Mouse (Mus musculus) liver, adult (tissue): ENCODE measurements around the gene Cspg4.
A peak's percentile ranks its signal among the peaks of the same experiment; 100 is the strongest.

Source experiments
- GATA4 ChIP-seq: IDR thresholded peaks from 2 replicates; pipeline ENCODE4 v1.6.1; 2014; ENCODE audit warnings: mild to moderate bottlenecking, low read length; ENCODE audit not compliant: insufficient replicate concordance

Gene Cspg4

DNA sequence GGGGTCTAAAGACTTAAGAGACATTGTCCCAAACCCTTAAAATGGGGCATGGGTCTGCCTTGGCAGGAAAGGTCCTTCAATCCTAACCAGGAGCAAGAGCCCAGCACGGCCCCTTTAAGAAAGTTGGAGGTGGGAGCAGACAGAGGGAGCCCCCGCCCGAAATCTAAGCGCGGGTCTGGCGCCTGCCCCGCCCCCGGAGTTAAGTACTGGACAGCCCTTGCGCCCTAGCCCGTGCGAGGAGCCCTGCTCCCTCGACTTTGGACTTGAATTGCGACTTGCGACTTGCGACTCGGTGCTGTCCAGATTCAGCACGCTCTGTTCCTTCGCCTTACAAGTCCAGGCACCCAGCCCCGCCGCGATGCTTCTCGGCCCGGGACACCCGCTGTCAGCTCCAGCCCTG is at the start of gene Cspg4:
TSS of gene Cspg4 (plus strand) at position 202 of the 400 bp plus-strand sequence.
- no peak for TF ChIP-seq GATA4

DNA sequence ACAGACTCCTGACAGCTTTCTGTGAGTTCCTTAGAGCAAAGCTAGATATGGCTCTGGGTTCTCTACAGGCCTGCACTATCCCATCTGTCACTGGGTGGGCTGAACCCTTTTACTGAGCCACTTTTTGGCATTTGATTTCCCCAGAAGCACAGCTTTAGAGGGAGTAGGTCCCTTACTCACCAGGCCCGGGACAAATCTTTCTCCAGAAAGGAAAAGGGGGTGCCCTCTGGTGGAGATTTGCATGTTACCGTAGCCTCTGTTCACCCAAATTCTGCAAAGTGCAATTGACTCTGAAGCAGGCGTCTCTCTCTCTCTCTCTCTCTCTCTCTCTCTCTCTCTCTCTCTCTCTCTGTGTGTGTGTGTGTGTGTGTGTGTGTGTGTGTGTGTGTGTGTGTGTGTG is 39.9 kb upstream of the Cspg4 start:
- no peak for TF ChIP-seq GATA4

DNA sequence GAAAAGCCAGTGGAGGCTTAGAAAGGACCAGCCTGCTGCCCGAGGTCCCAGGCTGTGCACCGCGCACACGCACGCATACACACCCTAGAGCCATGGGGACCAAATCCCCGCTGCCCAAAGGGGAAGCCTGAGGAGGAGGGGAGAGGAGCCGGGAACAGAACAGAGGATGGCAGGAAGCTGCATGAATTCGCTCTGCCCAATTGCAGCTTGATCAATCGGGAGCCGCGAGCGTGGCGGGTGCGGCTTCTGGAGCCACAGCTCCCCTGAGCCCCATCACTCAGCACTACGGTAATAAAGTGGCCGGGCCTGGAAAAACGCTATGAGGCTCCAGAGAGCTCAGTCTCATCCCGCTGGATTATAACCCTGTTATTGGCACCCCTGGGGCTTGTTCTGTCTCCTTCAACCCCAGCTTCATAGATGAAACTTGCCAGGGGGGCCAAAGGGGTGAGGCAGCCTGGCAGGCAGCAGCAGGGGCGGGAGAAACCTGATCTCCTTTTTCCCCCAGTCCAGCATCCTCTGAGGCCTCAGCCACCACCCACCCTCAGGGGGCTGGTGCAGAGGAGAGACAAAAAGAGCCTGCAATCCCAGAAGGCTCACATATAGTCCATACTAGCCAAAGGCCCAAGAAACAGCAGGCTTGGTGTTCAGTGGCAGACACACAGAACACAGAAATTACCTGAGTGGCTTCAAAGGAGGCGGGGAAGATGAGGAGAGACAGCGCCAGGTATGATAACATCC is 39.2 kb upstream of the Cspg4 start:
- TF ChIP-seq GATA4: no peak

DNA sequence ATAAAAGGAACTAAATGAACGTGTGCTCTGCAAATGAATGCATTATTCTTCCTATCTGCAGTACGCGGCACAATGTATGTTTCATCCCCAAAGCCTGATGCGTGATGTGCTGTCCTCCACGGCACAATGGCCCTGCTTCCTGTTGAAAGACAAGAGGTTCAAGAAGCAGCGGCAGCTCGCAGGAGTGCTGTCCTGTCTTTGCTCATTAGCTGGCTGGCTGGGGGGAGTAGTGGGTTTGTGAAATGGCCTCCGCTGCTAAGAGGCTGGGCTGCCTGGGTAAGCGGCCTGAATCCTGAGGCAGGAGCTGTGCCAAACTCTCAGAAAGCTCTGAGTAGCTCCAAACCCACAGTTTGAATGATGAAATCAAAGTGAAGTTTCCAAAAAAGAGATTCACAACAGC is 36.7 kb upstream of the Cspg4 start:
- TF ChIP-seq GATA4: no peak

DNA sequence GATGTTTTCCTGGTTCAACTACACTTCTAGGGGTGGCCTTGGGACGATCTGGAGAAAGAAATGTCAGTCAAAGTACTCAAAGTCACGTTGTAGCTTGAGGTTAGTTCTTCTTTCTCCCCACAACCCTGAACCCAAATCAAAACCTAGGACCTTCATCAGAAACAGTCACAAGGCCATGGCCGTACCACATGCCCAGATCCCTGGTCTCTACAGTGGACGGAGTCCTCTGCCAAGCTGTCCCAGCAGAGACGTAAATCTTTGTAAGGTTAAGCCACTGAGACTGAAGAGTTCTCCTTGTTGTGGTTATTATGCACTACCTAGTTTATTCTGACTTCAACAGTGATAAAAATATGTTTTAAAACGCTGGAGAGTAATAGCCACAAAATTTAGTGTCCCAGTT is 36.0 kb upstream of the Cspg4 start:
- TF ChIP-seq GATA4: no peak

GRCm38 (mm10) chr9:56830162-56830561 is 34.7 kb upstream of the Cspg4 start:
- no peak for TF ChIP-seq GATA4

- no peak for TF ChIP-seq GATA4
Observed at GRCm38 (mm10) chr9:56831904-56832303, 32.9 kb upstream of the Cspg4 start.

- no peak for TF ChIP-seq GATA4
Observed at GRCm38 (mm10) chr9:56832900-56833299, 31.9 kb upstream of the Cspg4 start.

- no peak for TF ChIP-seq GATA4
Observed at GRCm38 (mm10) chr9:56835152-56835551, 29.7 kb upstream of the Cspg4 start.

DNA sequence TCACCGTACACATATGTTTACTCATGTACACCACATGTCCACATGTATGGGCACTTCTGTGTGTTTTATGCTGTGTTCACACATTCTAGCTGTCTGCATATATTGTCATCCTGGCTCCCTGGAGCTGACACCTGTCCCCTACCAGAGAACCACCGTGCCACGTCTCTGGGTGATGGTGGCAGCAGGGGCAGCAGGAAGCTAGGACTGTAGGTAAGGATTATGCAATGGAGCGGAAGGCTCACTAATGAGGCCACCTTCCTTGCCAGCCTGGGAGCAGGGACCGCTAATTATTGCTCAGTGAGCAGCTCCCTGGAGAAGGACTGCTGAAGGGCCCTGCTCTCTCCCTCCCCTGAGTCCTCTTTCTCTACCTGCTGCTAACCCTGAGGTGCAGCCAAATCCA is 24.1 kb upstream of the Cspg4 start:
- TF ChIP-seq GATA4: no peak

DNA sequence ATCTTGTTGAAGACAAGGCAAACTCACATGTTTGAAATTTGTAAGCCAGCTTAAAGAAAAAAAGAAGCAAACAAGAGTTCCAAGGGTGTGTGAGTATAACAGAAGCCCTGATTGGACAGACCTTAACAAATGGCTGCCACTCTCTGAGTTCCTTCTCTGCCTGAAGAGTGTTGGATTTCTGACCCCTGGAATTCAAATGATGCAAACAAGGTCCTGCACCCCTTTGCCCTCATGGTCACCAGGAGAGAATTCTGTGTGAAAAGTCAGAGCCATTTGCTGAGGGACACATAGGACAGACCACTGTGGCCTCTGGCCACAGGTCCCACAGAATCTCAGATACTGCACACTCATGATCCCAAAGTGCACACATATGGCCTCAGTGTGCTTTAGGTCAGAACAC is 23.0 kb upstream of the Cspg4 start:
- no peak for TF ChIP-seq GATA4

DNA sequence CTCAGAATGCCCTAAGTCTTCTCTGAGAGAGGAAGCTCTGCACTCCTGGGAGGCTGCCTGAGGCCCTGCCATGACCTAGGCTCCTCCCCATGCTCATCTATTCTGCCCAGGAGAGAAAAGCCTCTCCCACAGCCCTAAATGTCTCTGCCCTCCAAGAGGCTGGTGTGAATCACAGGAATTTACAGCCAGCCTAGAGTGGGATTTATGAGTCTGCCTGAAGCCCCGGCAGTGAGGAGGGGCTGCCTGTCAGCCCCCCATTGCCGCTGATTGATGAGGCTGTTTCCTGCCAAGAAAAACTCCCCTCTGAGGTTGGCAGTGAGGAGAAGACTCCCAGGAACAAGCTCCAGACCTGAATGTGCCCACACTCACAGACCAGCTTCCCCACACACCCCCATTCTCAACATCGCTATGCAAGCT is 22.5 kb upstream of the Cspg4 start:
- TF ChIP-seq GATA4: no peak

GRCm38 (mm10) chr9:56843679-56844188 is 21.1 kb upstream of the Cspg4 start:
- no peak for TF ChIP-seq GATA4

GRCm38 (mm10) chr9:56844644-56845043 is 20.2 kb upstream of the Cspg4 start:
- no peak for TF ChIP-seq GATA4

- TF ChIP-seq GATA4: no peak
Observed at GRCm38 (mm10) chr9:56847523-56847922, 17.3 kb upstream of the Cspg4 start.

GRCm38 (mm10) chr9:56850128-56850904 is 14.5 kb upstream of the Cspg4 start:
- TF ChIP-seq GATA4: peak; percentile 58; the same call in 1 of the 2 replicates
